Mouse (Mus musculus): Measurements from ENCODE around the gene Ift52. TPM values are rescaled to one million over a fixed set of nuclear protein-coding genes. Genes with fewer than 3 reads are reported as not detected.

Ift52 gene
- polyA plus RNA-seq, 1 experiment from 2014 or later = 16.4 TPM

GRCm38 (mm10) chr2:162984381-162984780, 32.8 kb upstream of the Ift52 start:
- H3K4me3 ChIP-seq (ENCODE audit: low read depth, low read length) = no peak overlapping the region
- H3K9me3 ChIP-seq (replicated peaks; ENCODE audit: control insufficient read depth, low read length) = no peaks in the 10 kb centered on the region
- H3K4me2 ChIP-seq (ENCODE audit: low read depth, low read length) = no peak overlapping the region
- no peaks in the 10 kb centered on the region for H3K27me3 ChIP-seq (ENCODE audit: control insufficient read depth, insufficient read depth, low read depth, low read length)
- no peak for ATAC-seq (ENCODE audit: low read depth)
- no peak overlapping the region for H3K27ac ChIP-seq (ENCODE audit: low read length)
- 61% methylated on average over 6 of the region's 6 CpGs for WGBS (ENCODE audit: insufficient replicate concordance)
- H3K9ac ChIP-seq (ENCODE audit: low read depth, low read length) = no peak overlapping the region
- no peaks in the 10 kb centered on the region for H3K36me3 ChIP-seq (ENCODE audit: control insufficient read depth, insufficient read depth)
- H3K4me1 ChIP-seq (ENCODE audit: control insufficient read depth, low read depth, low read length) = peaks cover 9% of the 10 kb centered on the region

- WGBS (ENCODE audit: insufficient replicate concordance) = 47% methylated on average over 3 of the region's 3 CpGs
- no peak overlapping the region for H3K4me3 ChIP-seq (ENCODE audit: low read depth, low read length)
- no peaks in the 10 kb centered on the region for H3K27me3 ChIP-seq (ENCODE audit: control insufficient read depth, insufficient read depth, low read depth, low read length)
- 0 out of 2 replicates have a peak overlapping the region, but pooled peaks have one; percentile 30 for H3K27ac ChIP-seq (ENCODE audit: low read length)
- H3K36me3 ChIP-seq (ENCODE audit: control insufficient read depth, insufficient read depth) = no peaks in the 10 kb centered on the region
- ATAC-seq (ENCODE audit: low read depth) = peak; percentile 65
- peaks cover 9% of the 10 kb centered on the region for H3K4me1 ChIP-seq (ENCODE audit: control insufficient read depth, low read depth, low read length)
- no peak overlapping the region for H3K9ac ChIP-seq (ENCODE audit: low read depth, low read length)
- no peak overlapping the region for H3K4me2 ChIP-seq (ENCODE audit: low read depth, low read length)
- H3K9me3 ChIP-seq (replicated peaks; ENCODE audit: control insufficient read depth, low read length) = no peaks in the 10 kb centered on the region
These were observed 31.2 kb upstream of the Ift52 start for GRCm38 (mm10) chr2:162985923-162986322.

- ATAC-seq (ENCODE audit: low read depth) = no peak; the same call in 1 of the 2 replicates
- H3K9ac ChIP-seq (ENCODE audit: low read depth, low read length) = no peak overlapping the region
- peaks cover 9% of the 10 kb centered on the region for H3K4me1 ChIP-seq (ENCODE audit: control insufficient read depth, low read depth, low read length)
- no peaks in the 10 kb centered on the region for H3K36me3 ChIP-seq (ENCODE audit: control insufficient read depth, insufficient read depth)
- H3K27me3 ChIP-seq (ENCODE audit: control insufficient read depth, insufficient read depth, low read depth, low read length) = no peaks in the 10 kb centered on the region
- no peak overlapping the region for H3K4me2 ChIP-seq (ENCODE audit: low read depth, low read length)
- H3K9me3 ChIP-seq (replicated peaks; ENCODE audit: control insufficient read depth, low read length) = no peaks in the 10 kb centered on the region
- H3K27ac ChIP-seq (ENCODE audit: low read length) = peak overlapping the region; percentile 61; the same call in 1 of the 2 replicates
- 55% methylated on average over 3 of the region's 3 CpGs for WGBS (ENCODE audit: insufficient replicate concordance)
- no peak overlapping the region for H3K4me3 ChIP-seq (ENCODE audit: low read depth, low read length)
These were observed 30.4 kb upstream of the Ift52 start for GRCm38 (mm10) chr2:162986764-162987163.

GRCm38 (mm10) chr2:162987218-162987617, 29.9 kb upstream of the Ift52 start, which contains the start of gene Sgk2:
TSS of gene Sgk2 (plus strand) at chr2:162987330.
- 35% methylated on average over 8 of the region's 8 CpGs for WGBS (ENCODE audit: insufficient replicate concordance)
- H3K27ac ChIP-seq (ENCODE audit: low read length) = peak within 1 kb of the TSS; percentile 61; the same call in 1 of the 2 replicates
- peaks cover 10% of the 10 kb centered on the region for H3K4me1 ChIP-seq (ENCODE audit: control insufficient read depth, low read depth, low read length)
- ATAC-seq (ENCODE audit: low read depth) = peak; percentile 82
- no peaks in the 10 kb centered on the region for H3K36me3 ChIP-seq (ENCODE audit: control insufficient read depth, insufficient read depth)
- no peak within 1 kb of the TSS for H3K9ac ChIP-seq (ENCODE audit: low read depth, low read length)
- H3K4me2 ChIP-seq (ENCODE audit: low read depth, low read length) = no peak within 1 kb of the TSS
- no peak within 1 kb of the TSS for H3K4me3 ChIP-seq (ENCODE audit: low read depth, low read length)
- no peaks in the 10 kb centered on the region for H3K9me3 ChIP-seq (replicated peaks; ENCODE audit: control insufficient read depth, low read length)
- no peaks in the 10 kb centered on the region for H3K27me3 ChIP-seq (ENCODE audit: control insufficient read depth, insufficient read depth, low read depth, low read length)

GRCm38 (mm10) chr2:162988235-162988634, 28.9 kb upstream of the Ift52 start:
- WGBS (ENCODE audit: insufficient replicate concordance) = 39% methylated on average over 4 of the region's 4 CpGs
- Histone ChIP-seq H3K4me2 (ENCODE audit: low read depth, low read length) (no peak overlapping the region), H3K4me1 (ENCODE audit: control insufficient read depth, low read depth, low read length) (peaks cover 13% of the 10 kb centered on the region)

GRCm38 (mm10) chr2:162991394-162992083, 25.6 kb upstream of the Ift52 start:
- H3K36me3 ChIP-seq (ENCODE audit: control insufficient read depth, insufficient read depth) = no peaks in the 10 kb centered on the region
- peak; percentile 23 for ATAC-seq (ENCODE audit: low read depth)
- 43% methylated on average over 6 of the region's 6 CpGs for WGBS (ENCODE audit: insufficient replicate concordance)
- H3K4me3 ChIP-seq (ENCODE audit: low read depth, low read length) = no peak overlapping the region
- no peaks in the 10 kb centered on the region for H3K9me3 ChIP-seq (replicated peaks; ENCODE audit: control insufficient read depth, low read length)
- no peak overlapping the region for H3K9ac ChIP-seq (ENCODE audit: low read depth, low read length)
- H3K27ac ChIP-seq (ENCODE audit: low read length) = no peak overlapping the region
- H3K27me3 ChIP-seq (ENCODE audit: control insufficient read depth, insufficient read depth, low read depth, low read length) = no peaks in the 10 kb centered on the region
- H3K4me2 ChIP-seq (ENCODE audit: low read depth, low read length) = no peak overlapping the region
- peaks cover 9% of the 10 kb centered on the region for H3K4me1 ChIP-seq (ENCODE audit: control insufficient read depth, low read depth, low read length)

More at GRCm38 (mm10) chr2:162988235-162988634, 28.9 kb upstream of the Ift52 start:
- ATAC-seq (ENCODE audit: low read depth) = no peak
- Histone ChIP-seq H3K9ac (ENCODE audit: low read depth, low read length) (no peak overlapping the region), H3K36me3 (ENCODE audit: control insufficient read depth, insufficient read depth) (no peaks in the 10 kb centered on the region), H3K9me3 (replicated peaks; ENCODE audit: control insufficient read depth, low read length) (no peaks in the 10 kb centered on the region), H3K27ac (ENCODE audit: low read length) (no peak overlapping the region), H3K27me3 (ENCODE audit: control insufficient read depth, insufficient read depth, low read depth, low read length) (no peaks in the 10 kb centered on the region), H3K4me3 (ENCODE audit: low read depth, low read length) (no peak overlapping the region)

GRCm38 (mm10) chr2:162992084-162992437, 25.1 kb upstream of the Ift52 start:
- Histone ChIP-seq H3K4me3 (ENCODE audit: low read depth, low read length) (no peak overlapping the region), H3K4me2 (ENCODE audit: low read depth, low read length) (no peak overlapping the region), H3K36me3 (ENCODE audit: control insufficient read depth, insufficient read depth) (no peaks in the 10 kb centered on the region), H3K4me1 (ENCODE audit: control insufficient read depth, low read depth, low read length) (peaks cover 4% of the 10 kb centered on the region), H3K9me3 (replicated peaks; ENCODE audit: control insufficient read depth, low read length) (no peaks in the 10 kb centered on the region), H3K27me3 (ENCODE audit: control insufficient read depth, insufficient read depth, low read depth, low read length) (no peaks in the 10 kb centered on the region), H3K9ac (ENCODE audit: low read depth, low read length) (no peak overlapping the region), H3K27ac (ENCODE audit: low read length) (no peak overlapping the region)
- ATAC-seq (ENCODE audit: low read depth) = peak; percentile 54; the same call in 1 of the 2 replicates

GRCm38 (mm10) chr2:162993881-162994616, 23.1 kb upstream of the Ift52 start:
- no peak overlapping the region for H3K9ac ChIP-seq (ENCODE audit: low read depth, low read length)
- H3K36me3 ChIP-seq (ENCODE audit: control insufficient read depth, insufficient read depth) = no peaks in the 10 kb centered on the region
- H3K27me3 ChIP-seq (ENCODE audit: control insufficient read depth, insufficient read depth, low read depth, low read length) = no peaks in the 10 kb centered on the region
- H3K9me3 ChIP-seq (replicated peaks; ENCODE audit: control insufficient read depth, low read length) = no peaks in the 10 kb centered on the region
- 54% methylated on average over 9 of the region's 9 CpGs for WGBS (ENCODE audit: insufficient replicate concordance)
- peaks cover 4% of the 10 kb centered on the region for H3K4me1 ChIP-seq (ENCODE audit: control insufficient read depth, low read depth, low read length)
- no peak overlapping the region for H3K4me2 ChIP-seq (ENCODE audit: low read depth, low read length)
- H3K27ac ChIP-seq (ENCODE audit: low read length) = no peak overlapping the region
- no peak overlapping the region for H3K4me3 ChIP-seq (ENCODE audit: low read depth, low read length)
- no peak for ATAC-seq (ENCODE audit: low read depth)

All from liver, embryonic 16.5 days (tissue).